Mouse (Mus musculus): Measurements from ENCODE around the gene Luzp2.

GRCm38 (mm10) chr7:54898589-54898988 lies 63.3 kb downstream of the Luzp2 start:
- no peak for TF ChIP-seq CTCF (IDR thresholded peaks at IDR 0.05; ENCODE audit: low read depth, low read length)
- TF ChIP-seq TAL1 (conservative IDR thresholded peaks at IDR 0.05; ENCODE audit: low read depth, low read length) = no peak
- TF ChIP-seq GATA1 (IDR thresholded peaks at IDR 0.05; ENCODE audit: borderline replicate concordance, low read length) = no peak
- TF ChIP-seq POLR2AphosphoS5 (IDR thresholded peaks at IDR 0.05; ENCODE audit: insufficient replicate concordance, low read depth, low read length) = no peak
- no peak for TF ChIP-seq GATA2 (IDR thresholded peaks at IDR 0.05; ENCODE audit: borderline replicate concordance, low read depth, low read length)

All from G1E (cell line).